Mouse (Mus musculus): ENCODE data around the gene Txndc8. TPM values are rescaled to one million over a fixed set of nuclear protein-coding genes. Genes with fewer than 3 reads are reported as not detected.

Gene Txndc8
- not detected in 2 replicates for polyA plus RNA-seq (2015; fragmentation: Nextera tagmentation; extraction: Ambion mirVana)

GRCm38 (mm10) chr4:58009024-58009423 lies at the start of gene Txndc8:
Gene Txndc8, minus strand, starts transcription at chr4:58009124.
- H3K4me3 ChIP-seq = no peak within 1 kb of the TSS
- no peak within 1 kb of the TSS for H3K4me2 ChIP-seq
- no peak for ATAC-seq
- H3K27ac ChIP-seq = no peak within 1 kb of the TSS
- H3K27me3 ChIP-seq = no peaks in the 10 kb centered on the region
- H3K9ac ChIP-seq = no peak within 1 kb of the TSS
- 86% methylated on average over 5 of the region's 5 CpGs for WGBS
- no peaks in the 10 kb centered on the region for H3K36me3 ChIP-seq (ENCODE audit: poor library complexity, severe bottlenecking)
- no peaks in the 10 kb centered on the region for H3K4me1 ChIP-seq
- H3K9me3 ChIP-seq (replicated peaks) = no peaks in the 10 kb centered on the region

GRCm38 (mm10) chr4:58055653-58056052 lies 46.7 kb upstream of the Txndc8 start:
- ATAC-seq = no peak

DNA sequence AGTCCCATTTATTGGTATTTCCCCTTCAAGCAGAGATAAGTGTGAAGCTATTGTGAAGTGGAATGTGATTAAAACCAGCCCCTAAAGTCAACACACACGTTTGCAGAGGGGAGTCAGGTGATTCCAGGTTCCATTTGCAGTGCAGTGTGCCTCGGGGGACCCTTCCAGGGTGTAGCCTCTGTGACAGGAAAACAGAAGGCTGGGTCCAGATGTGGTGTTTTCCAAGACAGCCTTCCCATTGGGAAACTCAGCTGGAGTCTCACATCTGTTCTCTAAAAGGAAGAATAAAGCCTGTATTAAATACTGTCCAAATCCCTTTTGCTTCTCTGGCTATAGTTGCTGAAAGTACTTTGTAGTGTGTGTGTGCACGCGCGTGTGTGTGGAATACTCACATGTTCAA lies 45.5 kb upstream of the Txndc8 start:
- Histone ChIP-seq H3K4me1 (no peaks in the 10 kb centered on the region), H3K4me3 (no peak overlapping the region), H3K4me2 (no peak overlapping the region), H3K36me3 (ENCODE audit: poor library complexity, severe bottlenecking) (no peaks in the 10 kb centered on the region), H3K9ac (no peak overlapping the region), H3K9me3 (replicated peaks) (no peaks in the 10 kb centered on the region), H3K27me3 (no peaks in the 10 kb centered on the region), H3K27ac (no peak overlapping the region)
- WGBS = 74% methylated on average over 5 of the region's 5 CpGs
- no peak for ATAC-seq

More at GRCm38 (mm10) chr4:58055653-58056052, 46.7 kb upstream of the Txndc8 start:
- H3K4me2 ChIP-seq = no peak overlapping the region
- no peak overlapping the region for H3K27ac ChIP-seq
- no peak overlapping the region for H3K9ac ChIP-seq
- no peak overlapping the region for H3K4me3 ChIP-seq
- no peaks in the 10 kb centered on the region for H3K27me3 ChIP-seq
- no peaks in the 10 kb centered on the region for H3K9me3 ChIP-seq (replicated peaks)
- H3K36me3 ChIP-seq (ENCODE audit: poor library complexity, severe bottlenecking) = no peaks in the 10 kb centered on the region
- H3K4me1 ChIP-seq = no peaks in the 10 kb centered on the region

DNA sequence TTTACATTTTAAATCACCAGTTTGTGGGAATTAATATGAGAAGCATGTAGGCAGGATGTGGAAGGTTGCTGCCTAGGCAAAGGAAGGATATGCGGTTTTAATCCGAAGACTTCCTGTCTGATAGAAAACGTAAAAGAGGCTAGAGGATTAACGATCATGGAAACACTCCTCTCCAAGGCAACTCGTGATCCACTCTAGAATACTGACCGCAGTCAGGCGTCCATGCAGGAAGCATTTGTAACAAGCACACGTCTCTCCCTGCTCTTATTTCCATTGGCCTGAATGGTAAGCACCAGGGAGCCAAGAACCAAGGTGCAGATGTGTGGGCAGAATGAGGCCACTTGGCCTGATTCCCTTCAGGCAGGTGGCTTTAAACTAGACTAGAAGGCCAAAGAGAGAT lies 41.8 kb upstream of the Txndc8 start:
- Histone ChIP-seq H3K4me3 (no peak overlapping the region), H3K9me3 (replicated peaks) (no peaks in the 10 kb centered on the region), H3K4me1 (no peaks in the 10 kb centered on the region), H3K9ac (no peak overlapping the region), H3K36me3 (ENCODE audit: poor library complexity, severe bottlenecking) (no peaks in the 10 kb centered on the region), H3K27ac (no peak overlapping the region), H3K27me3 (no peaks in the 10 kb centered on the region), H3K4me2 (no peak overlapping the region)
- ATAC-seq = no peak
- 66% methylated on average over 8 of the region's 8 CpGs for WGBS

DNA sequence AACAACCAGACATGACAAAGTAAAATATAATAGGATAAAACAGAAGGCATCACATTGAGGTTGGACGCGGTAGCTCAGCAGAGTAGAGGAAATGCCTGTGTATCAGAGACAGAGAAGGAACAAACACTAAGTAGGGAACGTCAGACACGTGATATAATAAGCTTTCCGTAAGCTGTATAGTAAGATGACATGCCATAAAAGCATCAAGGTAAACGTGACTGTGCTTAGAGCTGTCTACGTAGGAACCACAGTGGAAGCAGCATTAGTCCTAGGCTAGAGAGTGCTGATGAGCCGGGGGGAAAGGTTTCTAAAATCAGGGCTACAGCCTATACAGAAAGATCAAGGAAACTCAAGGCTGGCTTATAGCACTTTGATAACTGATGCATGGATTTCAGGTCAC lies 41.4 kb upstream of the Txndc8 start:
- H3K27ac ChIP-seq = no peak overlapping the region
- no peaks in the 10 kb centered on the region for H3K4me1 ChIP-seq
- no peaks in the 10 kb centered on the region for H3K27me3 ChIP-seq
- no peak overlapping the region for H3K4me2 ChIP-seq
- no peak overlapping the region for H3K9ac ChIP-seq
- WGBS = 88% methylated on average over 8 of the region's 8 CpGs
- no peak overlapping the region for H3K4me3 ChIP-seq
- H3K9me3 ChIP-seq (replicated peaks) = no peaks in the 10 kb centered on the region
- H3K36me3 ChIP-seq (ENCODE audit: poor library complexity, severe bottlenecking) = no peaks in the 10 kb centered on the region
- ATAC-seq = no peak

DNA sequence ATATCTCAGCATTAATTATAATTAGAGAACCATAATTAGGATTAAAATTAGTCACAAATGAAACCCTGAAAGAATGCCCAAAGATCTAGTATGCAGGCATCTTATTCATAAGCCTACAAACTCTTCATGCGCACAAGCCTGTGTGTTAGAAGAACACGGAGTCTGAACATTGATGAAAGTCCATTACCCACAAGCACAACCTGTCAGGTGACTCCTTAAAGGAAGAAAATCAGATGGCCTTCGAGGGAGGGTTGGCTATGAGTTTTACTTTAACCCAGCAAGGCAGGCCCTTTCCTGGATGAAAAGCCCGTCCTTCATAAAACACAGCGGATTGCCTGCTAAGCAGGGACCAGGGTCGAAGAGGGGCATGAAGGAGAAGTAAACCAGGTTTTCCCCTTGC lies 35.9 kb upstream of the Txndc8 start:
- H3K36me3 ChIP-seq (ENCODE audit: poor library complexity, severe bottlenecking) = no peaks in the 10 kb centered on the region
- ATAC-seq = no peak
- no peak overlapping the region for H3K4me2 ChIP-seq
- H3K9me3 ChIP-seq (replicated peaks) = no peaks in the 10 kb centered on the region
- no peaks in the 10 kb centered on the region for H3K27me3 ChIP-seq
- no peak overlapping the region for H3K9ac ChIP-seq
- no peak overlapping the region for H3K27ac ChIP-seq
- 88% methylated on average over 6 of the region's 6 CpGs for WGBS
- no peak overlapping the region for H3K4me3 ChIP-seq
- H3K4me1 ChIP-seq = no peaks in the 10 kb centered on the region

DNA sequence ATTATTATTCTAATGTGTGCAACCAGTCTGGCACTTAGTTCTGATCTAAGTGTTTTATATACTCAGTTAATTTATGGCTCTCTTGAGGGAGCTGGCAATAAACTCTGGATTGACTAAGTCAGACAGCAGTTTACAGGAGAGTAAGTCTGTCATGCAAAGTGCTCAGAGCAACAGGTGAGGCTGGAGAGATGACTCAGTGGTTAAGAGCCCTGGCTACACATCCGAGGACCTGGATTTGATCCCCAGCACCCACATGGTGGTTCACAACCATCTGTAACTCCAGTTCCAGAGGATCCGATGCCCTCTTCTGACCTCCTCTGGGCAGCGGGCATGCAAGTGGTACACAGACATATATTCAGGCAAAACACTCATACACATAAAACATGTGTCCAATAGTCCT lies 35.4 kb upstream of the Txndc8 start:
- Histone ChIP-seq H3K36me3 (ENCODE audit: poor library complexity, severe bottlenecking) (no peaks in the 10 kb centered on the region), H3K4me1 (no peaks in the 10 kb centered on the region), H3K27me3 (no peaks in the 10 kb centered on the region), H3K4me3 (no peak overlapping the region), H3K9ac (no peak overlapping the region), H3K4me2 (no peak overlapping the region), H3K9me3 (replicated peaks) (no peaks in the 10 kb centered on the region), H3K27ac (no peak overlapping the region)
- WGBS = 94% methylated on average over 3 of the region's 3 CpGs
- ATAC-seq = no peak

GRCm38 (mm10) chr4:58040093-58040492 lies 31.2 kb upstream of the Txndc8 start:
- no peak overlapping the region for H3K4me2 ChIP-seq
- no peak for ATAC-seq
- H3K9me3 ChIP-seq (replicated peaks) = no peaks in the 10 kb centered on the region
- H3K36me3 ChIP-seq (ENCODE audit: poor library complexity, severe bottlenecking) = no peaks in the 10 kb centered on the region
- H3K4me1 ChIP-seq = no peaks in the 10 kb centered on the region
- 83% methylated on average over 2 of the region's 2 CpGs for WGBS
- no peak overlapping the region for H3K27ac ChIP-seq
- H3K4me3 ChIP-seq = no peak overlapping the region
- H3K9ac ChIP-seq = no peak overlapping the region
- H3K27me3 ChIP-seq = no peaks in the 10 kb centered on the region

- Histone ChIP-seq H3K27ac (no peak overlapping the region), H3K4me1 (0 out of 2 replicates have a peak, but pooled peaks cover 6% of the 10 kb centered on the region), H3K4me2 (no peak overlapping the region), H3K9me3 (replicated peaks) (no peaks in the 10 kb centered on the region), H3K9ac (no peak overlapping the region), H3K36me3 (ENCODE audit: poor library complexity, severe bottlenecking) (no peaks in the 10 kb centered on the region), H3K27me3 (no peaks in the 10 kb centered on the region), H3K4me3 (no peak overlapping the region)
- ATAC-seq = no peak
- WGBS = 89% methylated on average over 6 of the region's 6 CpGs
These were observed 28.3 kb upstream of the Txndc8 start for GRCm38 (mm10) chr4:58037096-58037705.

DNA sequence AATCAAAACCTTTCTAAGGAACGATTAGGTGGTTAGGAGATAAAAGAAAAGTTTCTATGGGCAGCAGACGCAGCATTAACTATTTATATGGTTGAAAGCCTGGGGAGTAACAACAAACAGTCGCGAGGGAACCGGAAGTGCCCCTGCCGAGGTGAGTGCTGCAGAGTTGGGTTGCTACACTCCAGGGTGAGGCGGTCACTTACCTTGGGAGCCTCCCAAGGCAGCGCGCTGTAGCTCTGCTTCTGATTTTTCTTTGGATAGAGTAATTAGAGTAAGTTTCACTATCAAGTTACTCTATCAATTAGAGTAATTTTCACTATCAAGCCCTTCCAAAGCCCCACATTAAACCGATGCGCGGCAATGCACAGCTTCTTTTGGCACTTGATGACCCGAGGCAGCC lies 25.7 kb upstream of the Txndc8 start:
- 48% methylated on average over 13 of the region's 13 CpGs for WGBS
- H3K4me1 ChIP-seq = 0 out of 2 replicates have a peak, but pooled peaks cover 6% of the 10 kb centered on the region
- no peak for ATAC-seq
- H3K9me3 ChIP-seq (replicated peaks) = no peaks in the 10 kb centered on the region
- no peaks in the 10 kb centered on the region for H3K27me3 ChIP-seq
- H3K9ac ChIP-seq = no peak overlapping the region
- H3K27ac ChIP-seq = no peak overlapping the region
- peak overlapping the region; percentile 46 for H3K4me2 ChIP-seq
- H3K36me3 ChIP-seq (ENCODE audit: poor library complexity, severe bottlenecking) = no peaks in the 10 kb centered on the region
- H3K4me3 ChIP-seq = 0 out of 2 replicates have a peak overlapping the region, but pooled peaks have one; percentile 6

DNA sequence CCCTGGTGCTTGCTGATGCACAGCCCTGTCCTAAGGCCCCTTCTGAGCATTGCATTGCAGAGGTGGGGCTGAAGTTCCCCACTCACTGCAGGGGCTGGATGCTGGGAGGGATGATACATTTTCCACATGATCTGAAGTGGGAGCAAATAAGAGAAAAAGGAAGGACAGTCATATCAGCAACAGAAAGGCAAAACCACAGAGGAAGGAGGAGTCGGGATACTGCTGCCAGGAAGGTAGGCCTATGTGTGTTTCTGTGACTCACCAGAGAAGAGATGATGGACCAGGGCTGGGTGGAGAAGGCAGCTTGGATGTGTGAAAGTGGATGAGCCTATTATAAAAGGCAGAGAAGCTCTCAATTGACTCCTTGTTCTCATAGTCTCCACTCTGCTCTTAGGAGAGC lies 23.8 kb upstream of the Txndc8 start:
- H3K9ac ChIP-seq = no peak overlapping the region
- H3K4me1 ChIP-seq = 0 out of 2 replicates have a peak, but pooled peaks cover 6% of the 10 kb centered on the region
- no peaks in the 10 kb centered on the region for H3K36me3 ChIP-seq (ENCODE audit: poor library complexity, severe bottlenecking)
- H3K4me3 ChIP-seq = no peak overlapping the region
- no peaks in the 10 kb centered on the region for H3K27me3 ChIP-seq
- H3K27ac ChIP-seq = no peak overlapping the region
- ATAC-seq = no peak
- no peaks in the 10 kb centered on the region for H3K9me3 ChIP-seq (replicated peaks)
- 95% methylated on average over 1 of the region's 1 CpGs for WGBS
- no peak overlapping the region for H3K4me2 ChIP-seq

- no peak overlapping the region for H3K27ac ChIP-seq
- 75% methylated on average over 3 of the region's 3 CpGs for WGBS
- H3K4me2 ChIP-seq = no peak overlapping the region
- H3K4me3 ChIP-seq = no peak overlapping the region
- H3K4me1 ChIP-seq = no peaks in the 10 kb centered on the region
- no peaks in the 10 kb centered on the region for H3K9me3 ChIP-seq (replicated peaks)
- H3K9ac ChIP-seq = no peak overlapping the region
- ATAC-seq = no peak
- H3K36me3 ChIP-seq (ENCODE audit: poor library complexity, severe bottlenecking) = no peaks in the 10 kb centered on the region
- H3K27me3 ChIP-seq = no peaks in the 10 kb centered on the region
These were observed 5.4 kb downstream of the Txndc8 start for GRCm38 (mm10) chr4:58003501-58003900.

GRCm38 (mm10) chr4:57991425-57991824 lies 17.5 kb downstream of the Txndc8 start:
- ATAC-seq = no peak
- Histone ChIP-seq H3K36me3 (ENCODE audit: poor library complexity, severe bottlenecking) (no peaks in the 10 kb centered on the region), H3K27ac (no peak overlapping the region), H3K4me3 (no peak overlapping the region), H3K4me2 (no peak overlapping the region), H3K9ac (no peak overlapping the region), H3K9me3 (replicated peaks) (no peaks in the 10 kb centered on the region), H3K4me1 (no peaks in the 10 kb centered on the region), H3K27me3 (no peaks in the 10 kb centered on the region)
- WGBS = 94% methylated on average over 1 of the region's 1 CpGs

Data from forebrain, embryonic 13.5 days (tissue).